Mouse (Mus musculus) frontal cortex, adult 2 months (tissue): Measurements from ENCODE around the gene Cdh4. TPM values are rescaled to one million over a fixed set of nuclear protein-coding genes. Genes with fewer than 3 reads are reported as not detected.

Source experiments
- DNase-seq, 2 experiments: peaks; one replicate each; pipeline ENCODE4 v3.0.0; 2022; ENCODE audit warnings: low spot score in 1 of 2; ENCODE audit errors: extremely low spot score in 1 of 2
- polyA plus RNA-seq: library from polyadenylated mRNA; depleted of rRNA; stranded (reverse); fragments of >200 nt; gene quantifications from 2 replicates; pipeline ENCODE4 v1.2.3, GENCODE M21; 2012

Gene Cdh4
- polyA plus RNA-seq, 1 experiment: 21.5 TPM

DNA sequence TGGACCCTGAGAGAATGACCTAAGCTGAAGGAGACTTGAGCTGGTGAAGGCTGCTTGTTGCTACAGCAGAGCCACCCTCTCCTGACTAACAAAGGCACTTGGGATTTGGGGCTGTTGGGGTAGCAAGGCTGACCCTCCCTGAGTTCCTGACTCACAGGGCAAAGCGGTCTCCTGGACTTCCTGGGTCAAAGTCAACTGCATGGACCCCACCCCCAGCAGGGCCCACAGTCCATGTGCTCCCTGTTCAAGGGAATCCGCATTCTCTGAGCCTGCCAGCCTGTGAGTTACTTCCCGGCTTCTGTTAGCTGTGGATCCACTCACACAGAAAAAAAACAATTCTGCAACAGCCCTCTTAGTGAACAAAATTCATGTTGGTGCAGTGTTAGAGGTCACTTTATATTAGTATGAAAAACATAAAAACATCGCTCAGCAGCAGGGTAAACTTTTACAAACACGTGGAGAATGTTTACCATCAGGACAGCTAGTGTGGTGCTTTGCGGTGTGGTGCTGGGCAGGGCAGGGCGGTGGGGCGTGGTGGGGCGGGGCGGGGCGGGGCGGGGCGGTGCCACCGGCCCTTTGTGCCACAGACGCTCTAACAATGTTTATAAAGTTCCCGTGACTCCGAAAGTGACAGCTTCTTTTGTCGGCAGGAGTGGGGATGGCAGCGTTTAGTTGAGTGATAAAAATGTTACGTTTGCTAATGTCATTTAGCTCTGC, 219.9 kb downstream of the Cdh4 start:
- no peak for DNase-seq

DNA sequence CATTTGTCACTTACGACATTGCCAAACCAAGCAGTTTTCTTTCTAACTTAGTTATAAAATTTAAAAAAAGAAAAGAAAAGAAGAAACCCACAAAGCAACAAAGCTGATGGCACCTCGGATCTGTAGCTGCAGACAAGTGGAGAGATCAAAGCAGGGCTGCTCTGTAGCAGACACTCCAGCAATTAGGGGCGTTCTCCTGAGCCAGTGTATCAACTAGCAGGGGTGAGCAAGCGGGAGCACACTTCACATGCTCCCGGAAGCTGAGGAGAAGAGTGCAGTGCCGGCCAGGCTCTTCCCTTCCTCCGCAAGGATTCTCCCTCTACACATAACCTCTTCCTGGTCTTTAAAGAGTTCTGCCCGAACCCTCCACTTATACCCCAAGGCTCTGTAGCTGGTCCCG, 220.5 kb downstream of the Cdh4 start:
- DNase-seq: no peak

DNA sequence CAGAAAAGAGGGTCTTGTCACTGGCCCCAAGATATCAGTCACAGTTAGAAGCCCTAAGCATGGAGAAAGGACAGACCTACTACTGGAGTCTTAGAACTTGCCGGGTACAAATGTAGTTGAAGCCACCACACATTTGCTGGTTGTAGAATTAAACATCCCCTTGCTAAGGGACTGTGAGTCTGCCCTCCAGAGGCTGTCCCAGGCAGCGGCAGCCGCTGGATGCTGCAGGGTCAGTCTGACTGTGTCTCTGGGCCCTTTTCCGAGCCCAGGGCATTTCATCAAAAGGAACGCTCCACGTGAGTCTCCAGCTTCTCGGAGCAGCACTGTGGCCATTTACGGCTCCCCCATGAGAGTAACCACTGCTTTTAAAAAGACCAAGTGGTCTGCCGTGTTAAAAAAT, 221.4 kb downstream of the Cdh4 start:
- DNase-seq: no peak

DNA sequence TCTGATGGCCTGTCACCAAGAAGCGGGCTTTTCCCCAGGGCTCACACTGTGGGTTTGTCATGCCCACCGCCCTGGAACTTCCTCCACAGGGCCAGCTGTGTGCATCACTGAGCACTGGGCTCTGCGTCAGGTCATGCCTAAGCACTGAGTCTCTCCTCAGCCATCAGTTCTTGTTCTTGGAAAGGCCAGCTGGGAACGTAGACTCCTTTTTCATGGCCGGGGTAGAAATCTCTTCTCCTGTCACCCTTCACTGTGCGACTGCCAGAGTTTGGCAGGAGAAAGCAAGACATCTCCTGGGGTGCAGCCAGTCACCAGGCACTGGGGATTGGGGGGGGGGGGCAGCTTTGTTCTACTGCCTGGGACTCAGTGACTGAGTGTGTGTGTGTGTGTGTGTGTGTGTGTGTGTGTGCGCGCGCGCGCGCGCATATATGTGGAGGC, 222.0 kb downstream of the Cdh4 start:
- no peak for DNase-seq

DNA sequence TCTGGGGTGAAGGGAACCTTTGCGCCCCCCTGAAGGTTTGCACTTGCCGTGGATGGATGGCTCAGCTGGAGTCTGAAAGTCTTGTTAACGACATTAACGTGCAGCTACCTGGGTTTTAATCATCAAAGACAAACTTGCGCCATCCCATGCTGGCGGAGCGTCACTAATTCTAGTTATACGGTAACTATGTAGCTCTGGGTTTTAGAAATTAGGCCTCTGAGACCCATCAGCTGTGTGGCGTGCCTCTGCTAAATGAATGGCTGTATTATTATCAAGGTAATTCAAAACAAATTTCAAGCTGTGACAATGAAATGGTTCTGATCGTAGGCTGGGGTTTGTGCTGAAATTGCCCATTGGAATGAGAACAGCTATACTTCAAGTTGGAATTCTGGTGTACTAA, 228.5 kb downstream of the Cdh4 start:
- DNase-seq: no peak

DNA sequence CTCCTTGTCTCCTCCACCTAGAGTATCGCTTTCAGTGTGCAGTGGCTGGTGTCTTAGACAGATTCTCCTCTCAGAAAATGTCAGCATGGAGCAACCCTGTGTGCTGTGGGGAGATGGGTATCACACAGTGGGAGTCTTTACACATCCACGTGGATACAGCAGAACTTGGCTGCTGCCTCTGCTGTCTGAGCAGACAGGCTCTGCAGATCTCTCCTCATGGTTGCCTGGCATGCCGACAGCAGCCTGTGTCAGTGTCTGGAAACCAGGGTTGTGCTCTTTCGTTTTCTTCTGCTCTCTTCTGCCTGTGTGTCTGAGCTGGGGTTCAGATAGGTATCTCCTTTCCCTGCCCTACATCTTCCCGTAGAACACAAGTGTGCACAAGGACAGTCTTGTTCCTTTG, 237.6 kb downstream of the Cdh4 start:
- DNase-seq: peak; percentile 15 to 37

DNA sequence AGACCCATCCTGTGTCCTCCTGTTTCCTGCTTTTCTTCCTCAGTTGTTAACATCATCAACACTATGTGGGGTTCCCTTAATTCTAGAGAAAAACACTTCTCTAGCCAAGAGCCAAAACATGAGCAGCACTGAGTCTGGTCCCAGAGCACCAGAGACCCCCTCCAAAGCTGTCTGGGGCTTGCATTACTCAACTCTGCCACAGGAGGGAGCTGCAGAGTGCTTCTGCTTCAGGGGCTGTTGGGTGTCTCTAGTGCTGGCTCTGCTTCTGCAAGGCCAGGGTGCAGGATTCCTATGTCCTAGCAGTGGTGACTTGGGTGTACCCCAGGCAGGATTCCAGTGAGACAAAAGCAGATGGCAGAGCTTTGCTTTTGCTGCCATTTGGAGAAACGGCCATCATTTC, 239.2 kb downstream of the Cdh4 start:
- peak in 1 of 2 experiments; percentile 58 for DNase-seq

DNA sequence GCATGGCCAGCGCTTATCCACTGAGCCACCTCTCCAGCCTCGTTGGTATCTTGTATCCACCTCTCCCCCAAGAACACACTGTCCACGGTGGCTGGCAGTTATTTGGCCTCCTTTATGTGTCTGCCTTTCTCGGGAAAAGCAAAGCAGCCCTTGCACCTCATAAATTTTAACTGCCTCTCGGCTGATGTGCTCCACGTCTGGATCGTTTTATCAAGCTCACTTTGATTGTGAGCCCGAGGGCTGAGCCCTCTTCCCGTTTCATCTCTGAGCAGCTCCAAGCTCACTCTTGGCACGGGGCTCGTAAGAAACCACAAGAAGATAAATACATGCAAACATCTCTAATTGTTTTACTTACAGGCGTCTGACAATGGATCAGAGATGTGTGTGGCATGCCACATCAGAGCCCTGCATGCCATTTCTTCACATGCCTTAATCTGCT, 245.0 kb downstream of the Cdh4 start:
- no peak for DNase-seq

DNA sequence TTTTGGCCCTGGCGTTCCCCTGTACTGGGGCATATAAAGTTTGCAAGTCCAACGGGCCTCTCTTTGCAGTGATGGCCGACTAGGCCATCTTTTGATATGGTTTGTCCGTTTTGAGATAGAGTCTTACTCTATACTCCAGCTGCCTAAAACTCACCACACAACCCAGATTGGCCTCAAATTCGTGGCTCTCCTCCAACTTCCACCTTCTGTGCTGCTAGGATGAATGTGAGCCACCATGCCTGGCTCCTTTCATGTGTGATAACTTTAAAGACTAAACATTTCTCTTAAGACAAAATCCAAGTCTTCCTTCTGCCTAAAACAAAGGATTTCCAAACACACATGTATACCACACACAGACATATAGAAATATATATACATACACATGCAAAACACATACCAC, 246.7 kb downstream of the Cdh4 start:
- peak; percentile 50 to 83 for DNase-seq

DNA sequence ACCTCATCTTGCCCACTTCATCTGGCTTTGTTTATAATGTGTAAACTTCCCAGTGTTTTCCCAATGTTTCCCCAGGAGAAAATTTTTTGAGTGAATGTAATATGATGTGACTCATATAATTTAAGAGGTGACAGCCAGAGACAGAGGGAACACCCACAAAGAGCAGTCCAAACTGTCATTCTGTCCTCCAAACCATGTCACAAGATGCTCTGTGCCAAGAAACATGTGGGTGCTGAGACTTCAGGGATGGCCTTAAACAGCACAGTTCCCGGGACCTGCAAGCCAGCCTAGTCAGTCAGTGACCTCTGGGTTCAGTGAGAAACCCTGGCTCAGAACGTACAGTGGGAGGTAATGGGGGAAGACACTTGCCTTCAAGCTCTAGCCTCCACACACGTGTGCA, 247.5 kb downstream of the Cdh4 start:
- peak in 1 of 2 experiments; percentile 13 for DNase-seq

DNA sequence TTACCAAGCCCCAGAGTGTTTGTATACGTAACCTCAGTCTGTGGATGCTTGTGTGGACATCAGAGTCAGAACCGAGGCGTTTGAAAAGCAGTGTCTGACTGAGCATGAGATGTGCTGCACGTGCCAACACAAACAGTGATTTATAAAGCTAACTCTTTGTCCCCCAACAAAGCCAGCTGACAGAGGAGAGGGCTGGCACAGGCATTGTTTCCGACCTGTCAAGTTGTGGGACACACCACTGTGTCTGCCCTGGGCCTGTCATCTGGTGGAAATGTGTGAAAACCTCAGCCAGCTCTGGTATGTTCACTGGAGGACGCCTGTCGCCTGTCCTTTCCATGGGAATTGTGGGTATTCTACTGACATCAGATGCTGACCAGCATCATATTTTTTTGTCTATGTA, 248.3 kb downstream of the Cdh4 start:
- DNase-seq: no peak

DNA sequence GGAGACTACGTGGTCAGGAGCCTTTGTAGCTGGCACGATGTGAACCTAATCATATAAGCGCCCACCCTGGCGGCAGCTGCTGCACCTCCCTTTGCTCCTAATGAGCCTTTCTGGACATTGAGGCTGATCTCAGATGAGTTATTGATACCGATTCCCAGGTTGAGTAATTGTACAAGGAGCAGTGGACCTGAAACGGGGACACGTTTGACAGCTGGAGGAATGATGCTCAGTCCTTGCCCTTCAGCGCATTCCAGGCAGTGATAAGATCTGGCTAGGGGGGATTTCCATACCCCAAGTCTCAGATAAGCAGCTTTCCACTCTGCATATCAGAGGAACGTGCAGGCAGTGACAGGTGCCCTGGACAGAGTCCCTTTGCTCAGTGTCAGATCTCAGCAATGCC, 252.7 kb downstream of the Cdh4 start:
- no peak for DNase-seq

DNA sequence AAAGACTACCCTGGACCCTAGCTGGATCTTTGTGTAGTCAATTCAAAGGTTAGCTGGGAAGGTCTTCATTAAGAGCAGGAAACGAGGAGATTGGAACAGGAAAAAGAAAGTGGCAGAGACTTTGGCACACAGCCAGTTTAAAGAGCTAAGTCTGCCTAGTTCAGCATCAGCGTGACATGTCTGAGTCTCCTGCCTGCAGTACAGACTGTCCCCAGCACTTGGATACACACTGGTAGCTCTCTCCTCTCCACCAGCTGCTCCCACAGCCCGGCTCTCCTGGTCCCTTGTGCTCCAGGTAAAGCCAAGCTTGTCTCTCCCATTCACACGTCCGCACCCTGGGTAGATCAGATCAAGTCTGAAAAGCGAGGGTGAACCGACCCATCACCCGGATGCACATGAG, 255.4 kb downstream of the Cdh4 start:
- no peak for DNase-seq

DNA sequence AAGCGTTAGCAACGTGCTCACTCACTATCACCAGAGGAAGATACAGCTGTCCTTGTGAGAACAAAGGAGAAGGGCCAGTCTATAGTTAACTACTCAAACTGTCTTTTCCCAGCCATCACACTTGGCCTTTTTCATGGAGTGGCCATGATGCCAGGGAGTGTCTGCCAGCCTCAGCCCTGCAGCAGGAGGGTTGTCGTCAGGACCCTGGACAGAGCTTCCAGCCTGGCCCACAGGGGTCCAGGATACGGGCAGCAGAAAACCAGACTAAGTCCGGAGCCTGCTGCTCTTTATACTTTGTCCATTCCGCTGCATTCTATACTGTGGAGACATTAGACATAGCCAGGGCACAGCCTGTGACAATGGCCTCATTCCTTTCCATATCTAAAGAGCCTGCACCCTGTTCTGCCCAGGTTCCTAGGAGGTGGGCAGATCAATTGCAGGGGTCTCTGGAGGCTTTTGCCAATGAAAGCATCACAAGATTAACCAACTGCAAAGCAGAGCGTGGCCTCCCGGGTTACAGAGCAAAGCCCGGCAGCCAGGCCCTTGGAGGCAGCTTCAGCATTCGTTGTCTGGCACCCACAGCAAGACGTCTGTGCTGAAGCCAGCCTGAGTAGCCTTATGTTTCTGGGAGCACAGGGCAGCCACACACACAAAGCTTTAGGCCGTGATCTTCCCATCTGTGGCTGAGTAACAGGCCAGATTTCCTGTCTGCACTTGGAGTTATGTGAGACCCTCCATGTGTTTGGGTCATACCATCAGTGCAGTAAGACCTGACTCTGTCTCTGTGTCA, 256.2 kb downstream of the Cdh4 start:
- no peak for DNase-seq

DNA sequence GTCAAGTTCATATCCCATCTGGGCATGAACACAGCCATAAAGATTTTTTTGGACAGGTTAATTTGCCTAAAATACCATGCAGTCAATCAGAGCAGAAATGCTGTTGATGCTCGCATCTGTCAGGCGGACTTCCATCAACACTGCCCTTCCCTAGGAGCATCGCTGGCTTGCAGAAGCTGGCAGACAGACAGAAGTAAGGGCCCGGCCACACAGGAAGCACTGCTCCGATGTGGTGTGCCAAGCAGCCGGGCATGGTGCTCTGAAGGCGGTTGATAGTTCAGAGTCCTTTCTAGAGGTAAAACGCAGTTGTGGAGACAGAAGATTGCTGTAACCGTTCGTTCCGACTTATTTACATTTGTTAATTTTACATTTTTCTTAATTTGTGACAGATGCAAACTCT, 262.8 kb downstream of the Cdh4 start:
- DNase-seq: no peak

DNA sequence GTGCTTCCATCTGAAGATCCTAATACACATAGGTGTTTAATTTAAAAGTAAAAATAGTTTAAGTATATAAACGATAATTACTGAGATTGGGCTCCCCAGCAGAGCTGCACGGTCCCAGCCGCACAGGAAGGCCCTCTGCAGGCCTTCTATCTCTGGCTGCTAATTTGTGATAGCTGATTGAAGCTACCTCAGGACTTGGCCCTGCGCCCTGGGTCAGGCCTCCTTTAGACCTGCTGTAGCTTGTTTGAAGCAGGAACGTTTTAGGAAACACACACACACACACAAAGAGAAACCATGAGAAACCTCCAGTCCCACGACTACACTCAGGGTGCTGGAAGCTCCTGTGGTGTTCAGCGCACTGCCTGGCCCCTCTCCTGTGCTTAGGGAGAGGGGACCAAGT, 263.2 kb downstream of the Cdh4 start:
- no peak for DNase-seq

DNA sequence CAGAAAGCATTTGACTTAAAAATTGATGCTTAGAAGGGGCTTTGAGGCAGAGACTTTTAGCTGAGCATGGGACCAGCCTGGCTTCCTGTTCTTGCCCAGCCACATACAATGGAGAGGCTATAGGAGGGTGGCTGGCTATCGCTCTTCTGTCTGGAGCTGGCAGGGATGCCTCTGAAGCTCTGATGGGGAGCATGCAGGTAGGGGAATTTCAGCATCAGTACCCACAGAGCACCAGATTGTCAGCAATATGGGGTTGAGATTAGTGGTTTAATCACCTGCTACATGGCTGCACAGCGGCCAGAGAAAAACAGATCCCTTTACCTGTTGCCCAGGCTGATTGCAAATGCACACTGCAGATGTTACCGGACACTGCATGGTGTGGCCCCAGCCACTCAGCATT, 264.4 kb downstream of the Cdh4 start:
- DNase-seq: no peak

DNA sequence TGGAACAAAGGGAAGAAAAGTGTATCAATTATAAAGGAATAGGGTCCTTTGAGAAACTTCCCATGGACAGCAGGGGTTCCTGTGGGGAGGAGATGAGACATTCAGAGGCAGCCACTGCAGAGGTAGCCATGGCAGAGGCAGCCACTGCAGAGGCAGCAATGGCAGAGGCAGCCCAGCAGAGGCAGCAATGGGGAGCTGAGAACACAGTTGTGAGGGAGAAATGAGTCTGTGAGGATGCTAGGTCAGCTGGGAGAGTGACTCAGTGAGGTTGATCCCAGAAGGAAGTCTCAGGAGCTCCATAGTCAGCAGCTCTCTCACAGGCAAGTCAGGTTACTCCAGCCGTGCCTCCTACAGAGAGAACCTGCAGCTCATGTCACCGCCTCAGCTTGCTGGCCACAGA, 266.9 kb downstream of the Cdh4 start:
- DNase-seq: peak in 1 of 2 experiments; percentile 21

DNA sequence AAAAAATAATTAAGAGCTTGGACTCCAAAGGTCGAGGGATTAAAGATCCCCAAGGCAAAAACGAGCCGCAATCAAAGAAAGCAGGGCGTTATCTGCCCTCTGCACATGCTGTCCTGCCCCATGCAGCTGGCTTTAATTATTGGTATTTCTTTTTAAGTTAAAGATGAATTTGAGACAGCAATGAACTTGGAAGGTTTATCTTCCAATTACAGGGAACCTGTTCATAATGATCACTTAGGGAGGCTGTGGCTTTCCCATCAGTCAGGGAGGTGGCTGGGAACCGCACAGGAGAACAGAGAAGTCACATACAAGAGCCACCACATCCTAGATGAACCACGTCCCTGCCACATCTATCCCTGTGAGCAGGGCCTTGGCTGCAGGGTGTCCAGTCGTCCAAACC, 270.5 kb downstream of the Cdh4 start:
- no peak for DNase-seq

DNA sequence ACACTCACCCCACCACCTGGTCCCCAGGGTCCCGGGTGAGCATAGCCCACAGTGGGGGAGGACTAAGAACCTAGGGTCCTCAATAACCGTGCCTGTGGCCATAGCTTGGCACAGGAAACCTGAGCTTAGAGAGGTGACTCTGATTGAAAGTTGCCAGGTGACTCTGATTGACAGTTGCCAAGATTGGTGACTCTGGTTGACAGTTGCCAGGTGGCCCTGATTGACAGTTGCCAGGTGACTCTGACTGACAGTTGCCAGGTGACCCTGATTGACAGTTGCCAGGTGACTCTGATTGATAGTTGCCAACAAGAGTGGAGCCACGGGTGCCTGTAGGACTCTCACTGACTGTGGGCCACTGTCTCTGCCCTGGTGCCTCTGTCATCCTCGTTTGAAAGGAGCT, 271.1 kb downstream of the Cdh4 start:
- no peak for DNase-seq

DNA sequence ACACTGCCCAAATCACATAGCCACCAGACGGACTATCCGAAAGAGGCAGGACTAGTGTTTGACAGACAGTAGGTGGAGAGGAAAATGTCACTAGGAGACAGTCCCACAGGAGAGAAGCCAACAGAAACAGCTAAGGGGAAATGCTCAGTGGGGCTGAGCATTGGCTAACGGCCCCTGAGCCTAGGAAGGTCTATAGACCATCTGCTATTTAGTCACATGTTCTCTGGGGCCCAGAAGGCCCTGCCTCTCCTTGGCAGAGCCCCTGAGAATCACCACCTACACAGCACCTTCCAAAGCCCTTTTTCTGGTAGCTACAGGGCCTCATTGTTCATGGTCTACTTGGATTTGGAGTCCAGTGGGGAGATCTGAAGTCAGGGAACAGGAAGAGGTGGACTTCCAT, 271.9 kb downstream of the Cdh4 start:
- DNase-seq: no peak

DNA sequence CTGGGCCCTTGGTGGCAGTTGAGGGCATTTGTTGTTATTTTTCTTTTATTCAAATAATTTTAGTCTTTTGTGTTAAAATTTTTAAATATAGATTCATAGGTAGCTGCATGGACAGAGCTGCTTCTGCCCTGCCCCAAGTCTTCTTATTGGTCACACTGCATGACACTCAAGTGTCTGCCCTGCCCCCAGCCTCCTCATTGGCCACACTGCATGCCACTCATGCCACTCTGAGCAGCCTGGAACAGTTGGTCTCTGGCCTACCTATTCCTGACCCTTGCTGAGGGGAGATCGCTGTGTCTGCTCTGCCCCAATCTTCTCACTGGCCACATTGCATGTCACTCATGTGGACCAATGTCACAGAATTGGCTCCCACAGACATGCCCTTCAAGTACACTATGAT, 273.1 kb downstream of the Cdh4 start:
- DNase-seq: no peak
